Mouse (Mus musculus): ENCODE data around the gene Ybx2.

The Ybx2 gene

GRCm38 (mm10) chr11:69935137-69935879, at the start of gene Ybx2:
Gene Ybx2, plus strand, starts transcription at chr11:69935796.
- DNase-seq: peak; percentile 94

DNA sequence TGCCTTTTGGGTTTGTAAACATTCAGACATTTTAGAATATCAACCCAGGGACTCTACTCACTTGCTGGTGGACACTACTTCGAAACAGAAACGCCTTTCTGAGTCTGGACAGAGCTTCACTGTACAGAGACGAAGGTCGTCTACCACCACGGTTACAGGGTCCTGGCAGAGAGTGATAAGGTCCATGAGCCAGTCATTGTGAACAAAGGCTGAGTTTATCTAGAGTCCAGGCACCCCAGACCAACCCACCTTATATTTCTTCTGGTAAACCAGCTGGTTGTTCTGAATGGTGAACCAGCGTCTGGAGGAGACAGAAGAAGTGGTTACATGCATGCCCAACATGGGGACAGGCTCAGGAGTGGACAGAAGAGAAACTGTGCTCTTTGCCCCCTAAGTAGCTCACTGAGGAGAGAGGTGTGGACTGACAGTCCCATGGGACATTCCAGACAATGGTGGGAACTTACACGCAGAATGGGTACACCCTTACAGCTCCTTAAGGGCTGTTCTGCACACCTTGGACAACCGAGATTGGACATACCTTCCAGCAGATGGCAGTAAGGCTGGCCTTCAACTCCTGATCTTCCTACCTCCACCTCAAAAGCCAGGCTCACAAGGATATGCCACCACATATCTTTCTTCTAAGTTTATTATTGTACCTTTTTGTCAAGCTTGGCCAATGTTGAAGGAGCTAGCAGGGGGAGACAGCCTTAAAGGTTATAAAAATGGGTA, 48.5 kb upstream of the Ybx2 start:
- peak; percentile 53 for DNase-seq

GRCm38 (mm10) chr11:69891482-69891881, 44.1 kb upstream of the Ybx2 start:
- DNase-seq: no peak

- no peak for DNase-seq
These were observed 40.9 kb upstream of the Ybx2 start for GRCm38 (mm10) chr11:69894671-69895070.

DNA sequence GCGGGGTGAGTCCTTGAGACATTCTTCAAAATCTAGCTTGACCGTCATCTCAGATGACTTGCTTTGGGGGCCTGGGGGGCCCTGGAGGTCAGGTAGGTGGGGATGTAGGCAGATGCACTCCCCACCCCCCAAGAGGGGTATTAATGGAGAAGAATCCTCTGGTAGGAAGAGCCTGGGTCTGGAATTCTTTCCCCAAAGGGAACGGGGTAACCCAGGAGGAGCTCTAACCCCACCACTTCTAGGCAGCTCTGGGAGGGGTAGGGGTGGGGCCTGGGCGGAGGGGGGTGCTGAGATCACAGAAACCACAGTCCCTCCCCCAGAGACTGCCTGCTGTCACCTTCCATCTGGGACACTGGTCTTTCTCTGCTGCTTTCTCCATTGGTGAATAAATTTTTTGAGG, 40.3 kb upstream of the Ybx2 start, which contains the start of gene Acap1:
TSS of gene Acap1 (minus strand) at position 249 of the 400 bp plus-strand sequence.
- DNase-seq: no peak

DNA sequence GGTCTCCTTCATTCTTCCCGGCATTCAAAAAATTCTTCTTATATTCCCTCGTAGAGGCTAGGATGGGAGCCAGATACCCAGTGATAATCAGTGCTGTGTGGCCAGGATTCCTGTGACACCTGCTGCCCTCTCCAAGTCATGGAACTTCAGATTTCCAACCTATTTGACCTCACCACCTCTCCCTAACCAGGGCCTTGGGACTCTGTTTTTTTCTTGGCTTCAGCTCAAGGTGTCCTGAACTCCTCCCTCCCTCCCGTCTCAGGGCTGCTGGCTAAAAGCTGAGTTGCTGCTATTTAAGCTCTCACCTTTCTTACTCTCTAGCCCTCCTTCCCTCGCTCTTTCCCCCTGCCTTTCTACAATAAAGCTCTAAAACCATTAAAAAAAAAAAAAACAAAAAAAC, 35.7 kb upstream of the Ybx2 start:
- DNase-seq: no peak

DNA sequence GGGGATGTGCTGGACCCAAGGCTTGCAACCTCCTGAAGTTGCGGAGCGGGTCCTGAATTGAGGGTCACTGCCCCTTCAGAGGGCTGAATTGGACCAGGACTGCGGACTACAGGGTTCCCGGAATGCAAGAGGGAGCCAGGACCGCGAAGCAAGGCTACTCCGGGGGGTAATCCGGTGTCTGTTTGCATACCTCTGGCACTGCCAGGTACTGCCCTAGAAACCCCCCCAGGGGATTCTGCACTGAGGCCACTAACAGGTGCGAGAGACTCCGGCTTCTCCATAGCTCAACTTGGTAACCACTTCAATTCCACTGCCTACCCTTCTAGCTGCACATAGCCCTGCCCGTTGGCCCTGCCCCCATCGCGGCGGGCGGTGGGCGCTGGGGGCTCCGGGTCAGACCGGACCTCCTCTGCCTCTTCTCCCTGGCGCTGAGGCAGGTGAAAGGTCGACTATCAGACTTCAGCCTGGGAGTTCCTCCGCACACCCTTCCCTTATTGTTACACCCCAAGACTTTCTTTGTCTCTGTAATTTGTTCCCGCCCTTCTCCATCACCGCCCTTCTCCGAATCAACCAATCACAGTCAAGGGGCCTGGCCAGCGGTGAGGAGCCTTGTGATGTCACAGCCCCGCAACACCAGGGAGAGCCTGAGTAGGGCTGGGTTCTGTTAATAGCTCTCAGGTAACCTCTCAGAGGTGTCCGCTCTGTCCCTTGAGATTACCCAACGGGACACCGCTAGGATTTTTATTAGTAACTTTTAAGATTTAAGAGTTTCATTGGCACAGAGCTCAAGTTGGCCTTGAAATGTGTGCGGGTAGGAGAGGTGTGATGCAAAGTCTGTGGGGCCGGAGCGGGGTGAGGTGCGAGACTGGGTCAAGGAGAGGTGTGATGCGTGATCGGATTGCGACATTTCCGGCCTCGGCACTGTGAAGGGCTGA, 34.9 kb upstream of the Ybx2 start, which contains the start of the genes 2810408A11Rik and Neurl4:
TSS of gene 2810408A11Rik (minus strand) at position 517 of the 935 bp plus-strand sequence.
TSS of gene Neurl4 (plus strand) at position 602 of the 935 bp plus-strand sequence.
- DNase-seq: peak; percentile 94

GRCm38 (mm10) chr11:69901406-69901846, 34.2 kb upstream of the Ybx2 start:
- peak; percentile 97 for DNase-seq

DNA sequence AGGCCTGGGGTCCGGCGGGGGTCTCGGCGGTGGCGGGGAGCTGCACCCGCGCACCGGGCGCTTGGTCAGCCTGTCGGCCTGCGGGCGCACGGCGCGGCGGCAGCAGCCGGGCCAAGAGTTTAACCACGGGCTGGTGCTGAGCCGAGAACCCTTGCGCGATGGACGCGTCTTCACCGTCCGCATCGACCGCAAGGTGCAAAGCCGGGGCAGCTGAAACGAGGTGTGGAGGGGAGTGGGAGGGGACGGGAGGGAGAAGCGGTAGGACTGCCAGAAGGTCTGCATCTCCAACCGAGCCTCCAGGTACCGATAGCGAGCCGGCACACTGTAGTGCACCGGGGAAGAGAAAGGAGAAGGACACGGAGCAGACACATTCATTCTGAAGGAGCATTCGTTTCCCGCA, 33.6 kb upstream of the Ybx2 start:
- no peak for DNase-seq

- DNase-seq: no peak
These were observed 32.6 kb upstream of the Ybx2 start for GRCm38 (mm10) chr11:69902972-69903371.

- DNase-seq: no peak
These were observed 31.3 kb upstream of the Ybx2 start for GRCm38 (mm10) chr11:69904311-69904710.

GRCm38 (mm10) chr11:69908645-69909044, 27.0 kb upstream of the Ybx2 start:
- DNase-seq: peak; percentile 94

- no peak for DNase-seq
These were observed 26.4 kb upstream of the Ybx2 start for GRCm38 (mm10) chr11:69909174-69909573.

GRCm38 (mm10) chr11:69910177-69910576, 25.4 kb upstream of the Ybx2 start:
- no peak for DNase-seq

- DNase-seq: peak; percentile 81
These were observed 24.6 kb upstream of the Ybx2 start for GRCm38 (mm10) chr11:69910781-69911560.

GRCm38 (mm10) chr11:69911701-69912100, 23.9 kb upstream of the Ybx2 start:
- no peak for DNase-seq

GRCm38 (mm10) chr11:69912716-69913530, 22.7 kb upstream of the Ybx2 start:
- no peak for DNase-seq

DNA sequence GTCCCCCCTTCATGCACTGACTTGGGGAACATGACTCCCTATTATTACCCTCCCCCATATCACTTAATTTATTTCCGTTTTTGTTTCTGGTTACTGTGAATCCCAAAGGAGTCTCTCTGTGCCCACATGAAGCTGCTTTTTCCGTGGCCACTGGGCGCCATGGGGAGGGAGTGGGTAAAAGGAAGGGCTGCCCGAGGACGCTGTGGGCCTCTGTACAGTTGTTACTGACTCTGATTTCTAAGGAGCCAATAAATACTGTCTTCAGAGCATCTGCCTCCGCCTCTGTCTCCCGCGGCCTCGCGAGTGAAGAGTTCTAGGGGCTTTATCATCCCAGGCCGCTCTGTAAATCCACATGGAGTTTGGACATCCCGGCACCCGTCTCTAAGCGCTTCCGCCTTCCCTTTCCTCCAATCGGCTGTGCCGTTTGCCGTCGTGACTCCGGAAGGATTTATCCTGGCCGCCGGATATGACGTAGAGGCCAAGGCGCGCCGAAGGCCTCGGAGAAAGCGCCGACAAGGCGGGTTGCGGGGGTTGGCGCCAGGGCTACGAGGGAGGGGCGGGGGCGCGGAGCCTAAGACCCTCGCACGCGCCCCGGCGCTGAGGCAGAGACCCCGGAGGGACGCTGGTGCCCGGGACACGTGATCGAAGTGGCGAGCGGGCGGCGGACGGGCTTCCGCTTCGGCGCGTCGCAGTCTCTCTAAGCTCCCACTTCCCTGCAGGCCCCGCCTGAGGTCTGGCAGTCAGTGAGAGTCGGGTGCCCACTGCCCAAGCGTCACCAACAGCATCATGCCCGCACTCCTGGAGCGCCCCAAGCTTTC, 21.8 kb upstream of the Ybx2 start, which contains the start of gene Gps2:
TSS of gene Gps2 (plus strand) at position 335 of the 818 bp plus-strand sequence.
- DNase-seq: peak; percentile 95

DNA sequence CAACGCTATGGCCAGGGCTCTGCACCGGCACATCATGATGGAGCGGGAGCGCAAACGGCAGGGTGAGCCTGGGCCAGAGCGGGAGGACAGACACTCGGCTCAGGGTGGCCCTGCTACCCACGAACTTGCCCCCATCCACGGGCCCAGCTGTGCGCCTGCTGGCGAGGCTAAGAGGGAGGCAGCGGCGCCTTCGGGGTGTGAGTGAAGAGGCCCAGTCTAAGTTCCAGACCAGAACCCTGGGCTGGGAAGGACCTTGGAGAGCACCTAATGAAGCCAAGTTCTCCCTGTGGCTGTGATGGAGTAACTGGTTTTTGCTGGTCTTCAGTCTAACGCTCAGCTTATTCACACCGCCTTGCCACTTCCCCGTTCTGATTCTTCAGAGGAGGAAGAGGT, 21.2 kb upstream of the Ybx2 start:
- no peak for DNase-seq

DNA sequence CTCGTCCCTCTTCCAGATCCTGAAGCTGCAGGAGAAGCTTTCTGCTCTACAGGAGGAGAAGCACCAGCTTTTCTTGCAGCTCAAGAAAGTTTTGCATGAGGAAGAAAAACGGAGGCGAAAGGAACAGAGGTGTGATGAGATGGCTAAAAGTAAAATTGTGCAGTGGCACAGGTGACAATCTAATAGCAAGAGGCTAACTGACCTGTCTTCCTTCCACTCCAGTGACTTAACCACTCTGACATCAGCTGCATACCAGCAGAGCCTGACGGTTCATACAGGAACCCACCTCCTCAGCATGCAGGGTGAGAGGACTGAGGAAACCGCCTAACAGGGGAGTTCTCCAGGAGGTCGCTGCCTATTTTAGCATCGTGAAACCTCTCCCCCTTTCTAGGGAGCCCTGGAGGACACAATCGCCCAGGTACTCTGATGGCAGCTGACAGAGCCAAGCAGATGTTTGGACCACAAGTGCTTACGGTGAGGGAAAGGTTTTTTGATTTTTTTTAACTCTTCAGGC, 20.6 kb upstream of the Ybx2 start:
- no peak for DNase-seq

Measured in kidney, postnatal 14 days (tissue).